28 mouse cellular contexts compared by ENCODE assay signal in the genomic region with DNA sequence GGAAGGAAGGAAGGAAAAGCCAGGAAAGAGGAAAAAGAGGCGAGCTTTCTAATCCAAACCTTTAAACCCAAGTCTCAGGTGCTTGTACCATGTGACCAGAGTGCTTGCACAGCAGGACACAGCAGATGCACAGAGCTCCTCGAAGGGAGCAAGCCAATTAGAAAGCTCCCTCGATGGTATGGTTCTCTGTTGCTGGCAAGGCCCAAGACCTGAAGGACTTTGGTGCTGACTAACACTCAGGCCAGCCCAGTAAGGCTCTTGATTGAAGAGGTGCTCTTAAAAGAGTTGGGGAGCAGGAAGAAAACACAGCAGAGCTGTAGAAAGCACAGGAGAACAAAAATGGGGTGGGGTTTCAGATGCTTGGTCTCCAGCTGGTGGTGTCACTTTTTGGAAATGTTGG. TPM values are rescaled to one million over a fixed set of nuclear protein-coding genes. Genes with fewer than 3 reads are reported as not detected.
A peak's percentile ranks its signal among the peaks of the same experiment; 100 is the strongest.
DNase-seq lines count a peak whose midpoint lies in the region; ATAC-seq and TF ChIP-seq lines count a peak whose summit lies in the region.
"Had no signal": no experiment of that assay in that cellular context is flagged by ENCODE, and none has a peak within 500 bp of the region (broad histone marks: within the 10 kb centered on the region; RNA-seq: fewer than 3 reads in every experiment).

No protein-coding gene starts in this region.

- no peak overlapping the region for H3K27ac ChIP-seq in MEL (ENCODE audit: control insufficient read depth, low read depth, low read length)
- no peak overlapping the region for H3K27ac ChIP-seq in liver, embryonic 12.5 days
- H3K27ac ChIP-seq: forebrain, embryonic 10.5 days; forebrain, embryonic 13.5 days; heart, adult 2 months; heart, embryonic 10.5 days; heart, embryonic 13.5 days; hindbrain, embryonic 15.5 days had no signal

- no peaks in the 10 kb centered on the region for H3K9me3 ChIP-seq in MEL (replicated peaks; ENCODE audit: insufficient read depth, low read length)
- H3K9me3 ChIP-seq in liver, embryonic 12.5 days (replicated peaks) = no peaks in the 10 kb centered on the region
- H3K9me3 ChIP-seq: forebrain, embryonic 13.5 days; heart, embryonic 10.5 days; heart, embryonic 13.5 days; hindbrain, embryonic 15.5 days had no signal

- no peaks in the 10 kb centered on the region for H3K79me2 ChIP-seq in MEL (ENCODE audit: control insufficient read depth, insufficient read depth, low read length, poor library complexity)

- no peak for TF ChIP-seq POLR2A in MEL (IDR thresholded peaks at IDR 0.05; ENCODE audit: control insufficient read depth in 1 of 2, insufficient read depth in 1 of 2, low read depth in 1 of 2, low read length in 2 of 2, poor library complexity in 1 of 2)
- no peak for TF ChIP-seq POLR2A in lung, adult 2 months (IDR thresholded peaks at IDR 0.05; ENCODE audit: borderline replicate concordance, extremely low read depth, low read depth, low read length)

- no peak for ATAC-seq in liver, embryonic 12.5 days
- ATAC-seq: forebrain, embryonic 13.5 days; forebrain, embryonic 16.5 days; Patski had no signal

- H3K4me3 ChIP-seq in MEL (ENCODE audit: control insufficient read depth in 1 of 2, insufficient read depth in 1 of 2, low read depth in 2 of 2, low read length in 2 of 2) = no peak overlapping the region
- H3K4me3 ChIP-seq in lung, adult 2 months (replicated peaks; ENCODE audit: extremely low read depth, low read depth, low read length) = no peak overlapping the region
- H3K4me3 ChIP-seq in liver, embryonic 12.5 days = no peak overlapping the region
- H3K4me3 ChIP-seq: forebrain, embryonic 10.5 days; forebrain, embryonic 13.5 days; heart, adult 2 months; heart, embryonic 10.5 days; heart, embryonic 13.5 days; hindbrain, embryonic 15.5 days had no signal

- no peak for TF ChIP-seq EP300 in MEL (IDR thresholded peaks at IDR 0.05; ENCODE audit: low read depth in 1 of 2, low read length in 2 of 2)

- WGBS in lung, adult 2 months = 47% methylated on average over 3 of the region's 3 CpGs
- 49% methylated on average over 3 of the region's 3 CpGs for WGBS in liver, embryonic 12.5 days (ENCODE audit: insufficient replicate concordance)

- no peaks in the 10 kb centered on the region for H3K36me3 ChIP-seq in MEL (ENCODE audit: control insufficient read depth in 1 of 2, insufficient read depth in 2 of 2, low read length in 2 of 2)
- no peaks in the 10 kb centered on the region for H3K36me3 ChIP-seq in liver, embryonic 12.5 days
- H3K36me3 ChIP-seq: forebrain, embryonic 10.5 days; heart, embryonic 10.5 days; heart, embryonic 13.5 days; hindbrain, embryonic 15.5 days had no signal

- no peaks in the 10 kb centered on the region for H3K4me1 ChIP-seq in MEL (ENCODE audit: control insufficient read depth in 1 of 2, insufficient read depth in 2 of 2, low read length in 2 of 2)
- H3K4me1 ChIP-seq in lung, adult 2 months (ENCODE audit: control insufficient read depth, insufficient read depth, low read length) = peaks cover 3% of the 10 kb centered on the region
- H3K4me1 ChIP-seq in liver, embryonic 12.5 days = peaks cover 7% of the 10 kb centered on the region
- H3K4me1 ChIP-seq: forebrain, embryonic 13.5 days; hindbrain, embryonic 15.5 days had no signal

- H3K4me2 ChIP-seq in liver, embryonic 12.5 days = no peak overlapping the region
- H3K4me2 ChIP-seq: forebrain, embryonic 13.5 days; heart, embryonic 13.5 days; hindbrain, embryonic 15.5 days had no signal

- H3K27me3 ChIP-seq in MEL (ENCODE audit: control insufficient read depth in 1 of 2, insufficient read depth in 2 of 2, low read length in 2 of 2) = peaks cover 5 to 8% of the 10 kb centered on the region in 2 experiments
- peaks cover 21% of the 10 kb centered on the region; the same call in 1 of the 2 replicates for H3K27me3 ChIP-seq in liver, embryonic 12.5 days (replicated peaks)
- H3K27me3 ChIP-seq: hindbrain, embryonic 15.5 days had no signal

- no peak for DNase-seq in MEL (ENCODE audit: low read depth, low spot score)
- peak; percentile 16 for DNase-seq in lung, adult 2 months
- peak; percentile 9 for DNase-seq in lung, postnatal 10 days
- no peak for DNase-seq in kidney, adult 8-10 months
- no peak for DNase-seq in right cerebral cortex, postnatal 10 days (ENCODE audit: low spot score in 2 of 2)
- DNase-seq: adrenal gland, postnatal 10 days; adrenal gland, postnatal 36 days; cerebellum, adult 18-20 months; cerebellum, adult 9-10 months; cerebellum, postnatal 14 days; gastrocnemius, postnatal 10 days; gastrocnemius, postnatal 36 days; heart, adult 2 months; heart, postnatal 14 days; heart, postnatal 4 days had no signal

- no peak overlapping the region for H3K9ac ChIP-seq in MEL (ENCODE audit: control insufficient read depth, low read depth, low read length, poor library complexity, severe bottlenecking)
- no peak overlapping the region for H3K9ac ChIP-seq in liver, embryonic 12.5 days
- H3K9ac ChIP-seq: forebrain, embryonic 13.5 days; heart, embryonic 13.5 days; hindbrain, embryonic 15.5 days had no signal

- TF ChIP-seq CTCF in MEL (IDR thresholded peaks at IDR 0.05 in 2 of 3, conservative IDR thresholded peaks at IDR 0.05 in 1 of 3; ENCODE audit: control insufficient read depth in 1 of 3, insufficient read depth in 1 of 3, low read depth in 2 of 3, low read length in 3 of 3, poor library complexity in 1 of 3, severe bottlenecking in 1 of 3) = no peak
- no peak for TF ChIP-seq CTCF in lung, adult 2 months (IDR thresholded peaks at IDR 0.05; ENCODE audit: insufficient read depth, low read length)

- TF ChIP-seq RAD21 in MEL (IDR thresholded peaks at IDR 0.05; ENCODE audit: low read depth, low read length) = no peak

TF ChIP-seq in MEL, 35 proteins besides CTCF, POLR2A, EP300 and RAD21:
- TF ChIP-seq USF1 (IDR thresholded peaks at IDR 0.05; ENCODE audit: low read depth, low read length) (0 out of 2 replicates have a peak, but pooled peaks have one; percentile 13), HCFC1 (IDR thresholded peaks at IDR 0.05; ENCODE audit: low read depth, low read length) (no peak), JUND (IDR thresholded peaks at IDR 0.05; ENCODE audit: low read depth, low read length) (no peak), GATA1 (IDR thresholded peaks at IDR 0.05; ENCODE audit: low read depth, low read length) (no peak), CHD1 (IDR thresholded peaks at IDR 0.05; ENCODE audit: low read depth, low read length) (no peak)
TF ChIP-seq in MEL: peak in this region for 1.

RNA-seq across cellular contexts. Expression of gene Fgf8, which starts 34.0 kb away (rescaled TPM):
- not detected in 2 replicates for total RNA-seq in MEL (2012; rRNA removed)
- not detected for polyA plus RNA-seq in MEL (2012; ENCODE audit: insufficient read depth in 1 of 2, insufficient read length in 2 of 2, low read depth in 1 of 2, low replicate concordance in 2 of 2, missing spikeins in 1 of 2)
- not detected in 2 replicates for polyA plus RNA-seq in lung, adult 2 months (2012; rRNA removed)
- polyA plus RNA-seq in liver, embryonic 12.5 days (2016; fragmentation: Nextera tagmentation; extraction: Ambion mirVana) = not detected in 2 replicates
- total RNA-seq: adrenal gland, adult 18-20 months; adrenal gland, postnatal 10 days; adrenal gland, postnatal 36 days; gastrocnemius, adult 18-20 months; gastrocnemius, postnatal 10 days; gastrocnemius, postnatal 36 days; granulocyte monocyte progenitor cell, adult 5-6 weeks; heart, adult 2 months; heart, postnatal 14 days had no signal
- polyA plus RNA-seq: C2C12; embryonic facial prominence, embryonic 14.5 days; heart, adult 2 months had no signal

RNA-seq across cellular contexts. Expression of gene Npm3, which starts 40.7 kb away (rescaled TPM):
- 417 and 426 TPM in 2 replicates for total RNA-seq in MEL (2012; rRNA removed)
- 100 to 1,000 TPM in 1 of 2 experiments, not detected in 1; 602 TPM for polyA plus RNA-seq in MEL (2012; ENCODE audit: insufficient read depth in 1 of 2, insufficient read length in 2 of 2, low read depth in 1 of 2, low replicate concordance in 2 of 2, missing spikeins in 1 of 2)
- polyA plus RNA-seq in lung, adult 2 months (2012; rRNA removed) = 39.0 and 41.3 TPM in 2 replicates
- 13.7 and 14.8 TPM in 2 replicates for polyA plus RNA-seq in liver, embryonic 12.5 days (2016; fragmentation: Nextera tagmentation; extraction: Ambion mirVana)

RNA-seq across cellular contexts. Expression of gene Fbxw4, which starts 48.6 kb away (rescaled TPM):
- total RNA-seq in MEL (2012; rRNA removed) = 9.4 and 12.4 TPM in 2 replicates
- 10 to 100 TPM in 1 of 2 experiments, not detected in 1; 45.3 TPM for polyA plus RNA-seq in MEL (2012; ENCODE audit: insufficient read depth in 1 of 2, insufficient read length in 2 of 2, low read depth in 1 of 2, low replicate concordance in 2 of 2, missing spikeins in 1 of 2)
- 95.0 and 99.6 TPM in 2 replicates for polyA plus RNA-seq in lung, adult 2 months (2012; rRNA removed)
- polyA plus RNA-seq in liver, embryonic 12.5 days (2016; fragmentation: Nextera tagmentation; extraction: Ambion mirVana) = 4.3 and 4.6 TPM in 2 replicates

Comparison
In these comparisons a context has a peak if more than half of its experiments do, and no peak if none do; other contexts are left out.
1. DNase-seq: peak in lung, adult 2 months (single experiment) and lung, postnatal 10 days (single experiment); none in MEL (single experiment), kidney, adult 8-10 months (0 of 2) and right cerebral cortex, postnatal 10 days (0 of 2).